Mouse (Mus musculus): ENCODE measurements around the gene Kif1bp.
A peak's percentile ranks its signal among the peaks of the same experiment; 100 is the strongest.
"Not testable (repeated sequence)": the region's sequence is repeated elsewhere in the genome, so short reads cannot be mapped to it uniquely, and the experiment has no call there.

Kif1bp gene

GRCm38 (mm10) chr10:62578338-62579100, at the start of gene Kif1bp:
Kif1bp (minus strand) TSS chr10:62578457.
- DNase-seq (ENCODE audit: low spot score in 2 of 2), result peak; percentile 93 to 96

DNA sequence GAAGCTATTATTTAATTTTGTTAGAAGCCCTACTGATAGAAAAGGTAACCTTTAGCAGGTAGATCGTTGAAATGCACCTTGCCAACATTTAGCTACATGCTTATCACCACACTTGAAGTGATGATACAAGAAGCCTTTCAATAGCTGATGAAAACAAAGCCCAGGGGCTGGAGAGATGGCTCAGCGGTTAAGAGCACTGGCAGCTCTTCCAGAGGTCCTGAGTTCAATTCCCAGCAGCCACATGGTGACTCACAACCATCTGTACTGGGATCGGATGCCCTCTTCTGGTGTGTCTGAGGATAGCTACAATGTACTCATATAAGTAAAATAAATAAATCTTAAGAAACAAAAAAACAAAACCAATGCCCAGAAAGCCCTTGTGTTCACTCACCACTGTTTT, 25.9 kb upstream of the Kif1bp start:
- no peak for DNase-seq (ENCODE audit: low spot score in 2 of 2)

GRCm38 (mm10) chr10:62603233-62604030, 25.2 kb upstream of the Kif1bp start:
- DNase-seq (ENCODE audit: low spot score in 2 of 2), result no peak

DNA sequence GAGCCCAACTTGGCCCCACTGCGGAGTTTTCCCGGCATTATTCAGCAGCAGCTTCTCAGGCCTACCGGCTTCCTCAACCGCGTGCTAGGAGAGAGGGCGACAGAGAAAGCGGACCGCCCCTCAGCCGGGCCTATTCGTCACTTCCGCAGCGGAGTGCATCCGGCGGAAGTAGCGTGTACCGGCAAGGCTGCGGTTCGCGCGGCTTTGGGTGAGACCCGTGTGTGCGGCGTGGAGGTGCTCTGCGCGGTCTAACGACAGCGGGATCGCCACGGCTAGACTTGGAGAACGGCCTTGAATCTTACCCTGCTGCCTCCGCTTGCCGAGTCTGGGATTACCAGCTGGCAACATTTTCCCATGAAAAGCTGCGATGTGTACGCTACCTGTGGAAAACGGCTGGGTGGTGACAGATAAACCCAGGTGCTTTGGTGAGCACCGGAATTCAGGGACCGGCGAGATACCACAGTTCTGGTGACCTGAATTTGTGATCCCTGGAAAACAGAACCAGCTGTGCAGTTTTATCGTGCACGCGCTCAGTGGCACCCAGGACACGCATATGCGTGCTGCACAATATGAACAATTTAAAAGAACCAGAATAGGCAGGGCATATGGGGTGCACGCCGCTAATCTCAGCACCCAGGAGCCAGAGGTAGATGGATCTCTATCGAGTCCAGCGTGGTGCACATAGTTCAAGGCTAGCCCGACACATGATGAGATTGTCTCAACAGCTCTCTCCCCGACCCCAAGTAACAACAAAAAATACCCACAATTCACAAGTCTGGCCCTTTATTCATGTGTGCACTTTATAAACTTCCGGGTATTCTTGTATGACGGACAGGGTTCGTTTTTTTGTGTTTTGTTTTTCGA, 24.2 kb upstream of the Kif1bp start, which contains the start of gene Ddx21:
TSS of gene Ddx21 (minus strand) at position 105 of the 864 bp plus-strand sequence.
- peak; percentile 86 to 90 for DNase-seq (ENCODE audit: low spot score in 2 of 2)

DNA sequence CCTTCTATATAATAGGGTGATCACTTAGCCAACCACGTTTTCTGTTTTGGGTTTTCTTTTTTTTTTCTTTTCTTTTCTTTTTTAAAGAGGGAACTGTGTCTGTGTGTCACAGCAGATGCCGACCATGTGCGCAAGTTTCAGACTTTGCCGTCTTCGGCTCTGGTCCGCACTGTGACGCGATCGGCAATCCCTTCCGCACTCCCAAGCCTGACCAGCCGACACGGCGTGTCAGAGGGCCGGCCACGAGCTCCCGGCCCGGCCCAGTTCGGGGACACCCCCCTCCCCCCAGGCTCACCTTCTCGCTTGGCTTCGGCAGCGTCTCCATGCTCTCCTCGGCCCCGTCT, 23.5 kb upstream of the Kif1bp start:
- no peak for DNase-seq (ENCODE audit: low spot score in 2 of 2)

DNA sequence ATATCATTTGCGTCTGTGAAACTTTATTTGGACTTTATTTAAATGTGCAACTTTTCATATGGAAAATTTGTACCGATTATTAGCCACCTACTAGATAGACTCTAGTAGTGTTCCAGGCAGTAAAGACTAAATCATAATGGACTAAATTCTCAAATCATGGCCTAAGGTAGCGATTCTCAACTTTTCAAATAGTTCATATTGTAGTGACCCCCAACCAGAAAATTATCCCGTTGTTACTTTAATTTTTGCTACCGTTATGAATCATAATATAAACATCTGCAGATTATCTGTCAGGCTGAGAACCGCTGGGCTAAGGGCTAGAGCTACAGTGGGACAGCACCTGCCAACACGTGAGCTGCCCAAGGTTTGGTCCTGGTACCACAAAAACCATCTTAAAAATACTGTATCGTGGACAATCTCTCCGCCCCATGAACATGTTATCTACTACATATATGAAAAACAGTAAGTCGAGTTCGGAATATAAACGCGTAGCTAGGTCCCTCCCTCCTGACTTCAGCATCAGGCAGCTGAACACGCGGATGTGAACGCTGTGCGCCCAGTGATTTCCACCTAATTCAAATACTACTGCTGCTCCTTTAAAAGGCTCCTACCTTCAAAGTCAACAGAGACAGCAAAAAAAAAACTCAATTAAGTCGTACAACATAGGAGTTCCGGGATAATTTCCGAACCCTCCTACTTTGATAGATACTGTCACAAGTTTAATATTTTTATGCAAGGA, 23.0 kb upstream of the Kif1bp start:
- DNase-seq (ENCODE audit: low spot score in 2 of 2), result no peak

GRCm38 (mm10) chr10:62600056-62600455, 21.8 kb upstream of the Kif1bp start:
- DNase-seq (ENCODE audit: low spot score in 2 of 2), result no peak

DNA sequence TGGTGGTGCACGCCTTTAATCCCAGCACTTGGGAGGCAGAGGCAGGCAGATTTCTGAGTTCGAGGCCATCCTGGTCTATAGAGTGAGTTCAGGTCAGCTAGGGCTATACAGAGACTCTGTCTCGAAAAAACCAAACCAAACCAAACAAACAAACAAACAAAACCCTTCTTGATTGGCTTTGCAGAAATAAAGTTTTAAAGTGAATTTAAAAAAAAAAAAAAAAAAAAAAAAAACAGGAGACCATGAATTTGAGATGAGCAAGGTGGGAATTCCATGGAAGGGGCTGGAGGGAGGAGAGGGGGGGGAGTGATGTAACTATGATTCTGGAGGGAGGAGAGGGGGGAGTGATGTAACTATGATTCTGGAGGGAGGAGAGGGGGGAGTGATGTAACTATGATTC, 21.1 kb upstream of the Kif1bp start:
- DNase-seq (ENCODE audit: low spot score in 2 of 2), result not testable (repeated sequence)

DNA sequence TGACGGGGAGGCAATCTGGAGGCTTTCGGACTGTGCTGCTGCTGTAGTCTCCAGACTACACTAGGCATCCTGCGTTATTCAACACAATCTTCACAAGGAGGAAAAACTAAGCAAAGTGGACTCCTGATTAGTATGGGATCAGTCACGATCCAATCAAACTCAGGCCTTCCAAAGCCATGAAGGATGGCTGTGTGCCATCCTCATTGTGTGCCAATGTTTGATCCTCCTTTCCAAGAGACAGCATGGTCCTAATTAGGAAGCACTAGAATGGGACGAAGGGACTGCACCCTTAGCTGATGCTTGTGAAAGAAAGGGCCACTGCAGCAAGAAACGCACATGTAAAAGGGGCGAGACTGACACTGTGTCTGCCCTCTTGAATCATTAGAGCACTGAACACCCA, 14.2 kb upstream of the Kif1bp start:
- no peak for DNase-seq (ENCODE audit: low spot score in 2 of 2)

DNA sequence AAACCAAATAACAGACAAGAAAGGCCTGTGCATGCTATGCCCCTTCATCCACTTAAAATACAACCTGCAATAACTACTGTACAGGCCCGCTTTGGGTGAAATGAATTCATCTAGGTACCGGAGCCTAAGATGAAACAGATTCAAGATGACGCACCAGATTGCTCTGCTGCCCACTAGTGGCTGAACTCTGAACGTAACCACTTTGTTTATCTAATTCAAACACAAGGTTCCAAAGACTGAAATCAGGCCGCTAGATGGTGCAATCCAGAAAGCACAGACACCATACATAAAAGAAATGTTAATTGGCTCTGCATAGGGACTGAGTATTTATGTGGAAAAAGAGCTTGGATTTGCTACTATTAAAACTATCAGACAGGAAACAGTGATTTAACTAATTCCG, 11.9 kb upstream of the Kif1bp start:
- DNase-seq (ENCODE audit: low spot score in 2 of 2), result peak; percentile 82 to 84

DNA sequence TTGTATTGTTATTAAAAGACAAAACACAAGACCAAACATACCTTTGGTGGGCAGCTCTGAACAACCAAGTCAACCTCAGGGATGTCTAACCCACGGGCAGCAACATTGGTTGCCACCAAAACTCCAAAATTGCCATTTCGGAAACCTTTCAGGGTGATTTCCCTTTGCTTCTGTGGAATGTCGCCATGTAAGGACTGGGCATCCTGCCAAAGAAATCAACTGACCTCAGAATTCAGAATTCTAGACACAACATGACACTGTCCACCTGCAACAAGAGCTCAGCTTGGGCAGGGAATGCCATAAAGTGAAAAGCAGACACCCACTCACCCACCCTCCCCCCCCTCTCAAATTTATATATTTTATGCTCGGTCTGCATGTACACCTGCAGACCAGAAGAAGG, 10.4 kb upstream of the Kif1bp start:
- DNase-seq (ENCODE audit: low spot score in 2 of 2), result no peak

DNA sequence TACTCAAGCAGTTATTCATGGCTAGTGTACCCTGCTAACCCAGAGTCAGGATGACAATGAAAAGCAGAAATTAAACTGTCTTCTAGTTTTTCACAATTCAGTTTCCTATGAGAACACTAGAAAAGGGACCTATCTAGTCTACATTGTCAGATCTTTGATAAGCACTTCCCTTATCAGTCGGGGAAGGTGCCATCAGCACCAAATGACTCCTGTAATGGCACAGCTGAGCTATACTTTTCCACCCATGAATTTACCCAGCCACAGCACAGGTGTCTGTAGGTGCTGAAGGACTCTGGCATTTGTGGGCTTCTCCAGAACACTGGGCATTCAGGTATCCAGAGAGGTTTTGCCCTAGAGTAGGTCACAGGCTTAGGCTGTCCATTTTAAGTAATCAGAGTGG, 5.0 kb upstream of the Kif1bp start:
- no peak for DNase-seq (ENCODE audit: low spot score in 2 of 2)

DNA sequence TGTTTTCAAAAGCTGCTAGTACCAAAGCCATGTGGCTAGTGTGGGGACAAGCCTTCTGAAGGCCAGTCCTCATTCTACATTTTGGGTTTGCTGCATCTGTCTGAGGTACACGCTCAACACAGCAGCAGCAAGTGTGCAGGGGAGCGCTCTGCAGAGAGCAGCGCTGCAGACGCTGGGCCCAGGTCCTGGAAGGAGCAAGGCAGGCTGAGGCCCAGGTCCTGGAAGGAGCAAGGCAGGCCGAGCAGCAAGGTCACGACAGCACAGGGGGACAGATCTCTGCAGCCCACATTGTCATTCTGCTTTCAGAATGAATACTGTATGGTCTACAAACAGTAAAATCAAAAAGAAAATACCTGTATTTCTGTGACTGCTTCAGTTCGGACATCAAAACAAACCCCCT, 4.4 kb upstream of the Kif1bp start:
- no peak for DNase-seq (ENCODE audit: low spot score in 2 of 2)

DNA sequence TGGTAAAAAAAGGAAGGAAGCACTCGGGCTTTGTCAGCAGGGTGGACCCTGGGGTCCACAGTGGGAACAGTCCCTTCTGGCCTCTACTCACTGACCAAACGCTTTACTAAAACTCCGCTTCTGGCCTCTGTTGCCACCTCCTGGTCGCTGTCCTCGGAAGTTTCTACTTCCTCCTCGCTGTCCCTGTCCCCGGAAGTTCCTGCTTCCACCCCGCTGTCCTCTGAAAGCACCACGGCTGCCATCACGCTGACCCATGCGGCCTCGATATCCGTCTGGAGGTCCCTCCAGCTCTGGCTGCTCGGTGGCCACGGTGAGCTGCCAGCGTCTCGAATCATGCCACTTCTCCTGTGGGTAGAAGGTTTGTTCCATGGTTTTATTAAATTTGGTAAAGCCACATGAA, 4.0 kb upstream of the Kif1bp start:
- DNase-seq (ENCODE audit: low spot score in 2 of 2), result no peak

GRCm38 (mm10) chr10:62579129-62579528, 872 bp upstream of the Kif1bp start:
- not testable (repeated sequence) for DNase-seq (ENCODE audit: low spot score in 2 of 2)

DNA sequence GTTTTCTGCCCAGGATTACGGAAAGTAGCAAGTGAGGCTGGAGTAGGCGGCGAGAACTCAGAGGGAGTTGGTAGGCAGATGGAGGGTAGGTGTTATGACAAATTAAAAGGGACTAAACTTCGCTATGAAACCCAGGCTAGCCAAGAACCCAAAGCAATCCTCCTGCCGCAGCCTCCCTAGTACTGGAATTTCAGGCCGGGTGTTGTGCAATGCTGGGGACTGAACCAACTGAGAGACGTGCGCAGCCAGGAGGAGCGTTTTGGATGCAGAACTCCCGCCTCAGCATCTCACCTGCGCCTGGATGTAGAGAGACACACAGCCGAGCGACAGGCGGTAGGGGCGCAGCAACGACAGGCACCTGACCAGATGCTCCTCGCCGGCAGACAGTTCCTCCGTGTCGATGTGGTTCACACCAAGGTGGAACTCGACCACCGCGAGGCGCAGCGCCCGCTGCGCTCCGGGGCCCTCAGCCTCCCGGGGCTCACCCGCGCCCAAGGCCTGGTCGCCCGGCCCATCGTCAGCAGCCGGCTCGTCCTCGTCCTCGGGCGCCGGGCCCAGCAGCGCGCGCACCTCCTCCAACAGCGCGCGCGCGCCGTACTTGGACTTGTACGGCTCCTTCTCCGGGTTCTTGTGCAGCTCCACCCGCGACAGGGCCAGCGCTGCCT, 452 bp downstream of the Kif1bp start:
- DNase-seq (ENCODE audit: low spot score in 2 of 2), result peak in 1 of 2 experiments; percentile 17

DNA sequence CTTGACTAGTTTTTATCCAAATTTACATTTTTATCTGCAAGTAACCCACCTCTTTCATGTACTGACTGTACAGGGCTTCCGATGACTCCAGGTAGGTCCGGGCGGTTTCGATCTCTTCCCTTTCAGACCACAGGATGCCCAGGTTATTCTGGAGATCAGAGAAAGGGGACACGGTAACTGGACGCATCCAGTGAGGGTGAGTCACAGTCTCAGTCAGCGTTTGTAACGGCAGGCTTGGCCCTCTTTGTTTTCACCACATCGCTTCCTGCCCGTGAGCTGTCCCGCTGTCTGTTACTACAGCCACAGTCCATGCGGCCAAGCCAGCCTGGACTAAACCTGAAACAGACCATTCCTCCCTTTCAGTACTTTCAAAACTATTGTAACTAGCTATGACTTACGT, 3.3 kb downstream of the Kif1bp start:
- DNase-seq (ENCODE audit: low spot score in 2 of 2), result no peak

GRCm38 (mm10) chr10:62570126-62570871, 8.0 kb downstream of the Kif1bp start:
- no peak for DNase-seq (ENCODE audit: low spot score in 2 of 2)

- DNase-seq (ENCODE audit: low spot score in 2 of 2), result no peak
Measured at GRCm38 (mm10) chr10:62568861-62569260, 9.4 kb downstream of the Kif1bp start.

- DNase-seq (ENCODE audit: low spot score in 2 of 2), result no peak
Measured at GRCm38 (mm10) chr10:62557736-62558135, 20.5 kb downstream of the Kif1bp start.
